Mouse (Mus musculus): ENCODE data around the gene Pla2g1b. TPM values are rescaled to one million over a fixed set of nuclear protein-coding genes. Genes with fewer than 3 reads are reported as not detected.

Gene Pla2g1b
- polyA plus RNA-seq, 1 experiment from 2014 or later: not detected

GRCm38 (mm10) chr5:115449247-115449646 is 16.8 kb upstream of the Pla2g1b start:
- H3K9me3 ChIP-seq: no peaks in the 10 kb centered on the region
- no peak overlapping the region for H3K9ac ChIP-seq
- no peaks in the 10 kb centered on the region for H3K4me1 ChIP-seq
- no peak overlapping the region for H3K27ac ChIP-seq
- H3K36me3 ChIP-seq: peaks cover 95% of the 10 kb centered on the region
- 92% methylated on average over 3 of the region's 3 CpGs for WGBS
- ATAC-seq (ENCODE audit: insufficient number of reproducible peaks, insufficient read depth, low FRiP score, low TSS enrichment, low read depth): no peak
- H3K27me3 ChIP-seq: no peaks in the 10 kb centered on the region
- H3K4me2 ChIP-seq: no peak overlapping the region
- H3K4me3 ChIP-seq: no peak overlapping the region

- no peak for ATAC-seq (ENCODE audit: insufficient number of reproducible peaks, insufficient read depth, low FRiP score, low TSS enrichment, low read depth)
- Histone ChIP-seq H3K4me1 (no peaks in the 10 kb centered on the region), H3K9ac (no peak overlapping the region), H3K27ac (no peak overlapping the region), H3K4me3 (no peak overlapping the region), H3K27me3 (no peaks in the 10 kb centered on the region), H3K9me3 (no peaks in the 10 kb centered on the region), H3K36me3 (peaks cover 87% of the 10 kb centered on the region), H3K4me2 (no peak overlapping the region)
- 90% methylated on average over 27 of the region's 27 CpGs for WGBS
Observed at GRCm38 (mm10) chr5:115450410-115451317, 15.4 kb upstream of the Pla2g1b start.

GRCm38 (mm10) chr5:115454422-115455090 is 11.5 kb upstream of the Pla2g1b start:
- no peaks in the 10 kb centered on the region for H3K4me1 ChIP-seq
- no peaks in the 10 kb centered on the region for H3K9me3 ChIP-seq
- no peaks in the 10 kb centered on the region for H3K27me3 ChIP-seq
- ATAC-seq (ENCODE audit: insufficient number of reproducible peaks, insufficient read depth, low FRiP score, low TSS enrichment, low read depth): no peak
- peaks cover 51% of the 10 kb centered on the region for H3K36me3 ChIP-seq
- no peak overlapping the region for H3K27ac ChIP-seq
- no peak overlapping the region for H3K4me3 ChIP-seq
- WGBS: 89% methylated on average over 12 of the region's 12 CpGs
- H3K9ac ChIP-seq: no peak overlapping the region
- no peak overlapping the region for H3K4me2 ChIP-seq

- no peaks in the 10 kb centered on the region for H3K9me3 ChIP-seq
- H3K27me3 ChIP-seq: no peaks in the 10 kb centered on the region
- no peaks in the 10 kb centered on the region for H3K4me1 ChIP-seq
- H3K9ac ChIP-seq: no peak overlapping the region
- H3K36me3 ChIP-seq: peaks cover 39% of the 10 kb centered on the region
- no peak overlapping the region for H3K27ac ChIP-seq
- no peak for ATAC-seq (ENCODE audit: insufficient number of reproducible peaks, insufficient read depth, low FRiP score, low TSS enrichment, low read depth)
- no peak overlapping the region for H3K4me3 ChIP-seq
- 78% methylated on average over 7 of the region's 7 CpGs for WGBS
- no peak overlapping the region for H3K4me2 ChIP-seq
Observed at GRCm38 (mm10) chr5:115455838-115456237, 10.2 kb upstream of the Pla2g1b start.

- Histone ChIP-seq H3K36me3 (peaks cover 10% of the 10 kb centered on the region), H3K9me3 (no peaks in the 10 kb centered on the region), H3K9ac (no peak overlapping the region), H3K4me3 (no peak overlapping the region), H3K27me3 (no peaks in the 10 kb centered on the region), H3K4me2 (no peak overlapping the region), H3K4me1 (no peaks in the 10 kb centered on the region), H3K27ac (no peak overlapping the region)
- no peak for ATAC-seq (ENCODE audit: insufficient number of reproducible peaks, insufficient read depth, low FRiP score, low TSS enrichment, low read depth)
- WGBS: 60% methylated on average over 13 of the region's 13 CpGs
Observed at GRCm38 (mm10) chr5:115458918-115459317, 7.1 kb upstream of the Pla2g1b start.

GRCm38 (mm10) chr5:115464408-115465115 is 1.5 kb upstream of the Pla2g1b start:
- no peaks in the 10 kb centered on the region for H3K36me3 ChIP-seq
- 76% methylated on average over 18 of the region's 18 CpGs for WGBS

GRCm38 (mm10) chr5:115469791-115470190 is 3.7 kb downstream of the Pla2g1b start:
- Histone ChIP-seq H3K9ac (no peak overlapping the region), H3K27ac (no peak overlapping the region), H3K27me3 (no peaks in the 10 kb centered on the region; the same call in 1 of the 2 replicates), H3K4me1 (no peaks in the 10 kb centered on the region), H3K4me3 (no peak overlapping the region), H3K9me3 (no peaks in the 10 kb centered on the region), H3K4me2 (no peak overlapping the region), H3K36me3 (no peaks in the 10 kb centered on the region)
- 63% methylated on average over 6 of the region's 6 CpGs for WGBS
- no peak for ATAC-seq (ENCODE audit: insufficient number of reproducible peaks, insufficient read depth, low FRiP score, low TSS enrichment, low read depth)

More at GRCm38 (mm10) chr5:115464408-115465115, 1.5 kb upstream of the Pla2g1b start:
- no peak overlapping the region for H3K9ac ChIP-seq
- no peak overlapping the region for H3K27ac ChIP-seq
- no peaks in the 10 kb centered on the region for H3K4me1 ChIP-seq
- no peak for ATAC-seq (ENCODE audit: insufficient number of reproducible peaks, insufficient read depth, low FRiP score, low TSS enrichment, low read depth)
- H3K4me2 ChIP-seq: no peak overlapping the region
- no peaks in the 10 kb centered on the region for H3K27me3 ChIP-seq
- no peaks in the 10 kb centered on the region for H3K9me3 ChIP-seq
- no peak overlapping the region for H3K4me3 ChIP-seq

GRCm38 (mm10) chr5:115470766-115471531 is 4.9 kb downstream of the Pla2g1b start:
- no peak for ATAC-seq (ENCODE audit: insufficient number of reproducible peaks, insufficient read depth, low FRiP score, low TSS enrichment, low read depth)
- H3K4me3 ChIP-seq: no peak overlapping the region

GRCm38 (mm10) chr5:115473191-115473590 is 7.1 kb downstream of the Pla2g1b start:
- no peak for ATAC-seq (ENCODE audit: insufficient number of reproducible peaks, insufficient read depth, low FRiP score, low TSS enrichment, low read depth)

More at GRCm38 (mm10) chr5:115470766-115471531, 4.9 kb downstream of the Pla2g1b start:
- no peaks in the 10 kb centered on the region for H3K9me3 ChIP-seq
- H3K9ac ChIP-seq: no peak overlapping the region
- peak overlapping the region; percentile 16; the same call in 1 of the 2 replicates for H3K4me2 ChIP-seq
- no peaks in the 10 kb centered on the region; the same call in 1 of the 2 replicates for H3K27me3 ChIP-seq
- WGBS: 32% methylated on average over 20 of the region's 20 CpGs
- peaks cover 6% of the 10 kb centered on the region for H3K4me1 ChIP-seq
- no peak overlapping the region for H3K27ac ChIP-seq
- H3K36me3 ChIP-seq: no peaks in the 10 kb centered on the region

GRCm38 (mm10) chr5:115474174-115474828 is 8.2 kb downstream of the Pla2g1b start:
- Histone ChIP-seq H3K9me3 (no peaks in the 10 kb centered on the region), H3K4me2 (no peak overlapping the region), H3K27ac (no peak overlapping the region), H3K36me3 (peaks cover 12% of the 10 kb centered on the region), H3K4me3 (no peak overlapping the region), H3K4me1 (peaks cover 9% of the 10 kb centered on the region), H3K27me3 (no peaks in the 10 kb centered on the region; the same call in 1 of the 2 replicates), H3K9ac (no peak overlapping the region)
- 70% methylated on average over 22 of the region's 22 CpGs for WGBS
- ATAC-seq (ENCODE audit: insufficient number of reproducible peaks, insufficient read depth, low FRiP score, low TSS enrichment, low read depth): no peak

More at GRCm38 (mm10) chr5:115473191-115473590, 7.1 kb downstream of the Pla2g1b start:
- H3K4me3 ChIP-seq: no peak overlapping the region
- H3K36me3 ChIP-seq: peaks cover 11% of the 10 kb centered on the region; the same call in 1 of the 2 replicates
- H3K27ac ChIP-seq: no peak overlapping the region
- no peak overlapping the region for H3K4me2 ChIP-seq
- H3K9ac ChIP-seq: no peak overlapping the region
- H3K4me1 ChIP-seq: peaks cover 9% of the 10 kb centered on the region
- 70% methylated on average over 10 of the region's 10 CpGs for WGBS
- no peaks in the 10 kb centered on the region; the same call in 1 of the 2 replicates for H3K27me3 ChIP-seq
- no peaks in the 10 kb centered on the region for H3K9me3 ChIP-seq
